Mouse (Mus musculus) liver, embryonic 13.5 days (tissue): ENCODE measurements around the gene Rab8a. TPM values are rescaled to one million over a fixed set of nuclear protein-coding genes. Genes with fewer than 3 reads are reported as not detected.
A peak's percentile ranks its signal among the peaks of the same experiment; 100 is the strongest.

Experiments
- ATAC-seq: fragments of 200-750 bp; cut with Nextera tagmentation; 2 replicates; pipeline ENCODE4 v1.8.0; 2017; ENCODE audit warnings: low read depth, mild to moderate bottlenecking, moderate number of reproducible peaks, moderate library complexity
- DNase-seq: peaks from one replicate; pipeline ENCODE4 v3.0.0; 2022
- H3K27ac ChIP-seq: fragments of 300-500 bp; sonication (generic); 2 replicates; pipeline ENCODE4 v1.5.1; 2015; ENCODE audit warnings: moderate library complexity, mild to moderate bottlenecking, inconsistent platforms
- H3K27me3 ChIP-seq: fragments of 300-500 bp; sonication (generic); 2 replicates; pipeline ENCODE4 v1.6.1; 2015; ENCODE audit warnings: mild to moderate bottlenecking, inconsistent platforms
- H3K36me3 ChIP-seq: fragments of 300-500 bp; sonication (generic); 2 replicates; pipeline ENCODE4 v1.6.1; 2015; ENCODE audit warnings: mild to moderate bottlenecking, inconsistent platforms
- H3K4me1 ChIP-seq: fragments of 300-500 bp; sonication (generic); replicated peaks from 2 replicates; pipeline ENCODE4 v1.6.1; 2015; ENCODE audit warnings: inconsistent platforms
- H3K4me2 ChIP-seq: fragments of 300-500 bp; sonication (generic); 2 replicates; pipeline ENCODE4 v1.6.1; 2015; ENCODE audit warnings: inconsistent platforms, mild to moderate bottlenecking, moderate library complexity
- H3K4me3 ChIP-seq: fragments of 300-500 bp; sonication (generic); replicated peaks from 2 replicates; pipeline ENCODE4 v1.5.1; 2015; ENCODE audit warnings: mild to moderate bottlenecking, inconsistent platforms
- H3K9ac ChIP-seq: fragments of 300-500 bp; sonication (generic); 2 replicates; pipeline ENCODE4 v1.6.1; 2015; ENCODE audit warnings: mild to moderate bottlenecking, inconsistent platforms
- H3K9me3 ChIP-seq: fragments of 300-500 bp; sonication (generic); replicated peaks from 2 replicates; pipeline ENCODE4 v1.6.1; 2016; ENCODE audit warnings: inconsistent platforms
- WGBS: fragments of 180-500 bp; shearing (Covaris S2); methylation state at CpG from one replicate; pipeline ENCODE4 v1.1.7; 2015; ENCODE audit not compliant: insufficient replicate concordance; 5-methylcytosine and 5-hydroxymethylcytosine counted together
- polyA plus RNA-seq: library from polyadenylated mRNA; unstranded; fragments of >200 nt; fragmentation: Nextera tagmentation; extraction: Ambion mirVana; gene quantifications from 2 replicates; pipeline ENCODE4 v1.2.1, GENCODE M21; 2015

The Rab8a gene
- polyA plus RNA-seq, 1 experiment from 2014 or later = 75.4 TPM

DNA sequence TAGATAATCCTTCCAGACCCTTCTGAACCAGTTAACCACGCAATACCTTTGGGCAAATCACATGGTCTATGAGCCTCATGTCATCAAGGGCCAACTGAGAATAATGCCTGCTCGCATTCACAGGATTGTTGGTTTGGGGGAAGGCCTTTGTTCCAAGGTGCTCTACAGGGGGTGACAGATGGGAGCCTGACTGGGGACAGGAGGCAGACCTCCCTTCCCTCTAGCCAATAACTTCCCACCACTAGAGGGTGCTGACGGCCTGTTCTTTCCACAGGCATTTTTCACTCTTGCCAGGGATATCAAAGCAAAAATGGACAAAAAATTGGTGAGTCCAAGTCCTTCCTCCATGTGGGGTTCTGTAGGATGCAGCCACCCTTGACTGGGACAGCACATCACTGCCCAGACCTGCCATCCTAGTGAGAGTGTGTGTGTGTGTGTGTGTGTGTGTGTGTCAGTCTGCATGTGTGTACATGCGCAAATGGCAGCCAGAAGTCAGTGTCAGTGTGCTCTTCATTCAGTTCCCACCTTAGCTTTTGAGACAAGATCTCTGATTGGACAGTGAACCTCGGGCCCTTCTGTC lies 16.4 kb downstream of the Rab8a start:
- Histone ChIP-seq H3K27ac (no peak overlapping the region), H3K27me3 (no peaks in the 10 kb centered on the region), H3K9ac (no peak overlapping the region), H3K9me3 (no peaks in the 10 kb centered on the region), H3K4me2 (no peak overlapping the region), H3K4me3 (no peak overlapping the region), H3K4me1 (no peaks in the 10 kb centered on the region), H3K36me3 (peaks cover 92% of the 10 kb centered on the region)
- WGBS = 67% methylated on average over 5 of the region's 5 CpGs
- ATAC-seq = 0 out of 2 replicates have a peak, but pooled peaks have one; percentile 30
- peak; percentile 21 for DNase-seq

- Histone ChIP-seq H3K9ac (no peak overlapping the region), H3K9me3 (no peaks in the 10 kb centered on the region), H3K27ac (no peak overlapping the region), H3K4me1 (no peaks in the 10 kb centered on the region), H3K4me2 (no peak overlapping the region), H3K4me3 (no peak overlapping the region), H3K27me3 (no peaks in the 10 kb centered on the region), H3K36me3 (peaks cover 33% of the 10 kb centered on the region)
- ATAC-seq (no peak), DNase-seq (no peak)
- WGBS = 46% methylated on average over 2 of the region's 2 CpGs
These were observed 22.7 kb downstream of the Rab8a start for GRCm38 (mm10) chr8:72183554-72184202.

GRCm38 (mm10) chr8:72187793-72188331 lies 26.9 kb downstream of the Rab8a start:
- ATAC-seq (no peak), DNase-seq (no peak)
- H3K27ac ChIP-seq = no peak overlapping the region
- no peak overlapping the region for H3K4me2 ChIP-seq
- no peaks in the 10 kb centered on the region for H3K27me3 ChIP-seq
- H3K9ac ChIP-seq = no peak overlapping the region
- H3K9me3 ChIP-seq = no peaks in the 10 kb centered on the region
- H3K36me3 ChIP-seq = no peaks in the 10 kb centered on the region
- 72% methylated on average over 2 of the region's 2 CpGs for WGBS
- H3K4me1 ChIP-seq = no peaks in the 10 kb centered on the region; the same call in 1 of the 2 replicates
- no peak overlapping the region for H3K4me3 ChIP-seq

GRCm38 (mm10) chr8:72189417-72190214 lies 28.6 kb downstream of the Rab8a start, which contains the start of gene Hsh2d:
Hsh2d (plus strand) TSS chr8:72189638.
- Histone ChIP-seq H3K27ac (no peak within 1 kb of the TSS), H3K4me2 (peak within 1 kb of the TSS; percentile 21; the same call in 1 of the 2 replicates), H3K27me3 (no peaks in the 10 kb centered on the region), H3K4me3 (no peak within 1 kb of the TSS), H3K9me3 (no peaks in the 10 kb centered on the region), H3K4me1 (no peaks in the 10 kb centered on the region; the same call in 1 of the 2 replicates), H3K9ac (no peak within 1 kb of the TSS), H3K36me3 (no peaks in the 10 kb centered on the region)
- WGBS = 55% methylated on average over 12 of the region's 12 CpGs
- DNase-seq (no peak), ATAC-seq (peak; percentile 23; the same call in 1 of the 2 replicates)

DNA sequence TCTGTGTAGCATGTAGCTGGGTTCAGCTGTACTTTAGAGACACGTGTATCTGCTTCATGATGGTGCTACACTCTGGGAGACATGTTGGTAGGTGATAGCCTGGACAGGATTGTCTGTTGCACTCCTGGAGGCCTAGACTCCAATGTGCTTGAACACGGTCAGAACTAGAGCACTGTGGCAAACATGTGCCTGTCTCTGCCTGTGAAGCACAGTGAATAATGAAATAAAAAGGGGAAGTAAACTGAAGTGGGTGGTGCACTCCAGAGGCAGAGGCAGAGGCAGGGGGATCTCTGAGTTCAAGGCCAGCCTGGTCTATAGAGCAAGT lies 29.2 kb downstream of the Rab8a start:
- Histone ChIP-seq H3K9ac (no peak overlapping the region), H3K9me3 (no peaks in the 10 kb centered on the region), H3K4me1 (no peaks in the 10 kb centered on the region; the same call in 1 of the 2 replicates), H3K36me3 (no peaks in the 10 kb centered on the region), H3K4me3 (no peak overlapping the region), H3K27ac (no peak overlapping the region), H3K27me3 (no peaks in the 10 kb centered on the region), H3K4me2 (no peak overlapping the region)
- no peak for DNase-seq
- no peak for ATAC-seq
- 58% methylated on average over 2 of the region's 2 CpGs for WGBS

GRCm38 (mm10) chr8:72192065-72192464 lies 31.1 kb downstream of the Rab8a start:
- Histone ChIP-seq H3K4me3 (no peak overlapping the region), H3K27ac (no peak overlapping the region), H3K4me1 (no peaks in the 10 kb centered on the region; the same call in 1 of the 2 replicates), H3K4me2 (no peak overlapping the region), H3K9ac (no peak overlapping the region), H3K9me3 (no peaks in the 10 kb centered on the region), H3K27me3 (no peaks in the 10 kb centered on the region), H3K36me3 (no peaks in the 10 kb centered on the region)
- ATAC-seq (no peak), DNase-seq (no peak)

DNA sequence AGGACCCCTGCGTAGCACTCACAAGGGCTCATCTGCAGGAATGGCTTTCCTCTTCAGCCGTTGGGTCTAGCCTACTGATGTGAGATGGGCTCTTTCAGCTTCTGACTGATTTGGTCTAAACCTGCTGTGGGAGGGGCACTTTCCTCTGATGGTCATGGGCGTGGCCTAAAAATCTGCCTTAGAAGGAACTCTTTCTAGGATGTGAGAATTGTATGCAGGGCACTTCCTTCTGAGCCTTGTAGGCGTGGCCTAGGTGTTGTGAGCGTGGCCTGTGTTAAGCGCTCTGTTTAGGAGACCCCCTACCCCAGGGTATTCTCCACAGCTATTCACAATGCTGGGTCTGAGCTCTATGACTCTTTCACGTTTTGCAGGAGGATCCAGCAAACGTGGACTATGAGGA lies 37.0 kb downstream of the Rab8a start:
- no peak overlapping the region for H3K4me3 ChIP-seq
- no peak overlapping the region for H3K9ac ChIP-seq
- H3K36me3 ChIP-seq = no peaks in the 10 kb centered on the region
- ATAC-seq (no peak), DNase-seq (no peak)
- H3K4me2 ChIP-seq = no peak overlapping the region
- H3K4me1 ChIP-seq = no peaks in the 10 kb centered on the region
- H3K27ac ChIP-seq = no peak overlapping the region
- no peaks in the 10 kb centered on the region for H3K27me3 ChIP-seq
- WGBS = 48% methylated on average over 8 of the region's 8 CpGs
- H3K9me3 ChIP-seq = peaks cover 7% of the 10 kb centered on the region; the same call in 1 of the 2 replicates

- H3K9me3 ChIP-seq = no peaks in the 10 kb centered on the region; the same call in 1 of the 2 replicates
- no peak overlapping the region for H3K9ac ChIP-seq
- no peaks in the 10 kb centered on the region for H3K27me3 ChIP-seq
- DNase-seq = no peak
- WGBS = 48% methylated on average over 1 of the region's 1 CpGs
- no peak for ATAC-seq
- H3K4me2 ChIP-seq = no peak overlapping the region
- no peak overlapping the region for H3K27ac ChIP-seq
- no peak overlapping the region for H3K4me3 ChIP-seq
- no peaks in the 10 kb centered on the region for H3K4me1 ChIP-seq
- H3K36me3 ChIP-seq = no peaks in the 10 kb centered on the region
These were observed 47.6 kb downstream of the Rab8a start for GRCm38 (mm10) chr8:72208582-72208981.

DNA sequence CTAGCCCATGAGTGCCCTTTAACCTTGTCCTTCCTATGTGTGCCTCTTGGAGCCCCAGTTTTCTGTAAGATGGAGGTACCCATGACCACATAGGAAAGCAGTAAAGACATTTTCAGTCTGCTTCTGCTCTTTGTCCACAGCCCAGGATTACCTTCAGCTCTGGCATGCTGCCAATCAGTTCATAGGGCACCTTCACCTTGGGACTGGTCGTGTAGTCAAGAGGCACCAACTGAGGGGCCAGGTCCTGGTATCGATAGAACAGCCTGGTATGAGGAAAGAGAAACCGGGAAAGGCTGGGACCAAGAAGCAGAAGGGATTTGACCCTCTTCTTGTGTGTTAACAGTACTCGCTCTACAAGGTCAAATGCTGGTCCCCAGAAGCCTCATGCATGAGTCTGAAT lies 49.2 kb downstream of the Rab8a start:
- ATAC-seq = no peak
- 58% methylated on average over 4 of the region's 4 CpGs for WGBS
- Histone ChIP-seq H3K36me3 (no peaks in the 10 kb centered on the region), H3K4me1 (no peaks in the 10 kb centered on the region), H3K4me3 (no peak overlapping the region), H3K27ac (no peak overlapping the region), H3K4me2 (no peak overlapping the region), H3K9ac (no peak overlapping the region), H3K9me3 (no peaks in the 10 kb centered on the region), H3K27me3 (no peaks in the 10 kb centered on the region)
- no peak for DNase-seq

DNA sequence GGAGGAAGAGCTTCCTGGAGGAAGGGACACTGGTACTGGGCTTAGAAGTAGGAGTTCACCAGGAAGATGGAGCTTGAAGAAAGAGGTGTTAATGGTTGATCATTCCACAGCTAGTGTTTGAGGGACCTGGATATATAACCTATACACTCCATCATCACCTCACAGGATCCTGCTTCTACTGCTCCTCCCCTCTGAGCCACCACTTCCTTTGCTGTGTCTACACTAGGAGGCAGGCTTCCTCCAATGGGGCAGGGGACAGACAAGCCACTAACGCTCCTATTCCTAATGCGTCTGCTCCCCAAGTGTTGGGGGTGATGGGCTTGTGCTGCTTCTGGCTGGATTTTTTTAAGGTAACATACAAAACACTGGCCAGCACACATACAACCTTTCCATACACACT lies 49.7 kb downstream of the Rab8a start:
- Histone ChIP-seq H3K4me2 (no peak overlapping the region), H3K9me3 (no peaks in the 10 kb centered on the region), H3K4me1 (no peaks in the 10 kb centered on the region), H3K27me3 (no peaks in the 10 kb centered on the region), H3K9ac (no peak overlapping the region), H3K27ac (no peak overlapping the region), H3K4me3 (no peak overlapping the region), H3K36me3 (no peaks in the 10 kb centered on the region)
- ATAC-seq = no peak
- 35% methylated on average over 2 of the region's 2 CpGs for WGBS
- no peak for DNase-seq

GRCm38 (mm10) chr8:72211846-72212245 lies 50.8 kb downstream of the Rab8a start:
- no peaks in the 10 kb centered on the region for H3K27me3 ChIP-seq
- ATAC-seq (no peak), DNase-seq (no peak)
- no peak overlapping the region for H3K4me2 ChIP-seq
- H3K27ac ChIP-seq = no peak overlapping the region
- no peaks in the 10 kb centered on the region for H3K9me3 ChIP-seq
- H3K4me3 ChIP-seq = no peak overlapping the region
- H3K9ac ChIP-seq = no peak overlapping the region; the same call in 1 of the 2 replicates
- H3K36me3 ChIP-seq = no peaks in the 10 kb centered on the region
- H3K4me1 ChIP-seq = 0 out of 2 replicates have a peak, but pooled peaks cover 3% of the 10 kb centered on the region
- WGBS = 66% methylated on average over 1 of the region's 1 CpGs
